Mouse (Mus musculus) adrenal gland, postnatal 36 days (tissue): ENCODE measurements around the gene Mmab. TPM values are rescaled to one million over a fixed set of nuclear protein-coding genes. Genes with fewer than 3 reads are reported as not detected.
A peak's percentile ranks its signal among the peaks of the same experiment; 100 is the strongest.

Experiments
- DNase-seq, 2 experiments: peaks; one replicate each; pipeline ENCODE4 v3.0.0; 2021; ENCODE audit warnings: mixed read lengths in 1 of 2
- long read RNA-seq, 2 experiments: library from polyadenylated mRNA; stranded (forward); transcript quantifications; one replicate each; pipeline ENCODE4 v2.0.0; 2021; ENCODE audit warnings: borderline sequencing depth in 2 of 2
- total RNA-seq, 2 experiments: library from RNA; stranded (reverse); gene quantifications; 2 replicates each; pipeline ENCODE4 v1.2.3; 2021

Mmab gene
- 10 to 100 TPM; 20.4 to 21.6 TPM for total RNA-seq
- long read RNA-seq, experiment 1, transcript Mmab-201 (9 exons, 3,020 nt) = major isoform, 40 of 52 reads
- long read RNA-seq, experiment 1, partial matches to known transcripts = 1 of 52 reads
- long read RNA-seq, experiment 1, other reads (novel, unspliced or antisense) = 8 of 52 reads
- long read RNA-seq, experiment 2, transcript Mmab-201 (9 exons, 3,020 nt) = major isoform, 17 of 18 reads
- long read RNA-seq, experiment 2, partial matches to known transcripts = 0 of 18 reads
- long read RNA-seq, experiment 2, other reads (novel, unspliced or antisense) = 0 of 18 reads

- peak; percentile 98 for DNase-seq
Observed at GRCm38 (mm10) chr5:114443566-114444367, at the start of gene Mmab, which contains the start of gene Mvk. TSS of gene Mmab (minus strand) at chr5:114444060. TSS of gene Mvk (plus strand) at chr5:114444269.

GRCm38 (mm10) chr5:114490241-114490640 lies 46.4 kb upstream of the Mmab start:
- no peak for DNase-seq

GRCm38 (mm10) chr5:114489570-114489969 lies 45.7 kb upstream of the Mmab start:
- DNase-seq = no peak

- no peak for DNase-seq
Observed at GRCm38 (mm10) chr5:114485685-114486084, 41.8 kb upstream of the Mmab start.

GRCm38 (mm10) chr5:114482587-114483011 lies 38.7 kb upstream of the Mmab start:
- DNase-seq = no peak

GRCm38 (mm10) chr5:114478267-114478666 lies 34.4 kb upstream of the Mmab start:
- no peak for DNase-seq

GRCm38 (mm10) chr5:114474741-114475491 lies 31.1 kb upstream of the Mmab start:
- DNase-seq = no peak

GRCm38 (mm10) chr5:114470359-114470758 lies 26.5 kb upstream of the Mmab start:
- DNase-seq = no peak

- no peak for DNase-seq
Observed at GRCm38 (mm10) chr5:114468007-114468406, 24.1 kb upstream of the Mmab start.

GRCm38 (mm10) chr5:114467430-114467829 lies 23.6 kb upstream of the Mmab start:
- DNase-seq = peak; percentile 68 to 88

GRCm38 (mm10) chr5:114467019-114467418 lies 23.2 kb upstream of the Mmab start:
- DNase-seq = peak in 1 of 2 experiments; percentile 45

GRCm38 (mm10) chr5:114465641-114466040 lies 21.8 kb upstream of the Mmab start:
- no peak for DNase-seq

- DNase-seq = no peak
Observed at GRCm38 (mm10) chr5:114464561-114464960, 20.7 kb upstream of the Mmab start.

- peak; percentile 75 to 78 for DNase-seq
Observed at GRCm38 (mm10) chr5:114462067-114463040, 18.5 kb upstream of the Mmab start.

- peak; percentile 89 to 93 for DNase-seq
Observed at GRCm38 (mm10) chr5:114461238-114461637, 17.4 kb upstream of the Mmab start.

GRCm38 (mm10) chr5:114456995-114457605 lies 13.2 kb upstream of the Mmab start:
- DNase-seq = no peak

- DNase-seq = no peak
Observed at GRCm38 (mm10) chr5:114456287-114456686, 12.4 kb upstream of the Mmab start.

GRCm38 (mm10) chr5:114449011-114449410 lies 5.2 kb upstream of the Mmab start:
- DNase-seq = no peak

- DNase-seq = no peak
Observed at GRCm38 (mm10) chr5:114444368-114444692, 470 bp upstream of the Mmab start.

- no peak for DNase-seq
Observed at GRCm38 (mm10) chr5:114435588-114435987, 8.3 kb downstream of the Mmab start.

- no peak for DNase-seq
Observed at GRCm38 (mm10) chr5:114434359-114434758, 9.5 kb downstream of the Mmab start.
